Comparison of ENCODE assay signal across 8 mouse cellular contexts in the genomic region with DNA sequence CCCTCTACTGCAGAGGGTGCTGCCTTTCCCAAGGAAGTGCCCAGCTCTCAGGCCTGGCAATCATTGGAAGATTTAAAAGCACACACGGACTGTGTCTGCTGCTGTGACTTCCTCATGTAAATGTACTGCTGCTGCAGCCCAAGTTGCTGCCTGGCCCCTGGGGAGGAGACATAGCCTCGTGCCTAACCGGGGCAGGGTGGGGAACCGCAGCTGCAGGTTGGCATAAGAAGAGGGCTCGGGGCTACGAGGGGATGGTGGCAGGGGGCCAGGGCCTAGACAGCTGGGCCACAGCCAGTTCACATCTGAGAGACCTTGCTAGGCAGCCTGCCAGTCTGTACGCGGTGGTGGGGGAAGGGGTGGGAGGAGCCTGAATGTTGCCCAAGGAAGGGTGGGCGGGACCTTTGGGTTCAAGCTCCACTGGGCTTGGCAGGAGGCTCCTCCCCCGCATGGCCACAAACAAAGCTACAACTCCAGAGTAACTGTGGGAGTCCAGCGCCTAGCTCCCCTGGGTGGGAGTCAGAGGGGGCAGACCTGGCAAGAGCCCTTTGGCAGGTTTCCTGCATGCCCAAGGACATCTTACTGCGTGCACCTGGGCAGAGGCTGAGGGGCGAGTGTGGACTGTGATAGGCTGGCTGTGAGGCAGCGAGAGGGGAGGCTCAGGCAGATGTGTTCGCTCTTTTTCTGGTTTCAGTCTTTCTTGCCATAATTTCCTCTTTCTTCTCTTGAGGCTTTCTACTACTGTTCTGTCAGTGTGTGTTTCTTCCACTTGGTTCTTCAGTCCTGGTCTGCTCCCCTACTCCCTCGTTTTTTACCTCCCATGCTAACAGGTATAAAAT. TPM values are rescaled to one million over a fixed set of nuclear protein-coding genes. Genes with fewer than 3 reads are reported as not detected.
A peak's percentile ranks its signal among the peaks of the same experiment; 100 is the strongest.
DNase-seq lines count a peak whose midpoint lies in the region; ATAC-seq and TF ChIP-seq lines count a peak whose summit lies in the region.

No protein-coding gene starts in this region.

- H3K79me2 ChIP-seq in heart, adult 2 months (replicated peaks; ENCODE audit: control insufficient read depth, insufficient read depth, low read length) = no peaks in the 10 kb centered on the region
- H3K79me2 ChIP-seq in myocyte (ENCODE audit: control insufficient read depth, insufficient read depth) = peaks cover 53% of the 10 kb centered on the region

- H3ac ChIP-seq in myocyte (ENCODE audit: control insufficient read depth, insufficient read length) = no peak overlapping the region

- peak overlapping the region; percentile 45 for H3K9ac ChIP-seq in heart, adult 2 months (ENCODE audit: low read depth, low read length)
- H3K9ac ChIP-seq in liver, embryonic 12.5 days = peak overlapping the region; percentile 71

- peaks cover 5% of the 10 kb centered on the region for H3K4me1 ChIP-seq in heart, adult 2 months (ENCODE audit: control insufficient read depth, insufficient read depth, low read length)
- H3K4me1 ChIP-seq in liver, embryonic 12.5 days = peaks cover 95% of the 10 kb centered on the region

- peak; percentile 95 to 96 for DNase-seq in cerebellum, postnatal 10 days
- no peak for DNase-seq in cerebellum, adult 11 months
- DNase-seq in embryo, embryonic 11.5 days (ENCODE audit: low read depth, low spot score) = peak; percentile 72
- DNase-seq in heart, adult 2 months = peak; percentile 83 to 88
- DNase-seq in kidney, adult 18-20 months = peak; percentile 95
- peak; percentile 88 for DNase-seq in splenic B cell, adult 2 months (ENCODE audit: low read depth, low spot score)

- H3K9me3 ChIP-seq in liver, embryonic 12.5 days (replicated peaks) = no peaks in the 10 kb centered on the region

- peak overlapping the region; percentile 84 for H3K4me2 ChIP-seq in liver, embryonic 12.5 days
- peak overlapping the region; percentile 78 for H3K4me2 ChIP-seq in myocyte (ENCODE audit: low read depth)

- WGBS in heart, adult 2 months = 10% methylated on average over 16 of the region's 16 CpGs
- WGBS in liver, embryonic 12.5 days (ENCODE audit: insufficient replicate concordance) = 10% methylated on average over 14 of the region's 16 CpGs

- peak overlapping the region; percentile 73 for H3K27ac ChIP-seq in heart, adult 2 months
- H3K27ac ChIP-seq in liver, embryonic 12.5 days = peak overlapping the region; percentile 87

- no peak for TF ChIP-seq CTCF in heart, adult 2 months (IDR thresholded peaks at IDR 0.05)

- peak; percentile 86 for ATAC-seq in liver, embryonic 12.5 days

- H3K27me3 ChIP-seq in heart, adult 2 months (ENCODE audit: control insufficient read depth, insufficient read depth, low read length) = no peaks in the 10 kb centered on the region
- peaks cover 12% of the 10 kb centered on the region for H3K27me3 ChIP-seq in liver, embryonic 12.5 days (replicated peaks)
- H3K27me3 ChIP-seq in myocyte (ENCODE audit: control insufficient read depth, insufficient read depth, insufficient read length) = no peaks in the 10 kb centered on the region
- H3K27me3 ChIP-seq in splenic B cell, adult 2 months (ENCODE audit: control insufficient read depth, insufficient read depth, low read length, poor library complexity, severe bottlenecking) = no peaks in the 10 kb centered on the region

- no peak for TF ChIP-seq EP300 in heart, adult 2 months (IDR thresholded peaks at IDR 0.05; ENCODE audit: insufficient read depth, low read depth, low read length)

- intact Hi-C loops in heart, adult 2 months (cut with DNase I) = no loop called here

- TF ChIP-seq POLR2A in heart, adult 2 months (IDR thresholded peaks at IDR 0.05; ENCODE audit: insufficient read depth, low read depth, low read length) = no peak
- TF ChIP-seq POLR2A in myocyte (IDR thresholded peaks at IDR 0.05; ENCODE audit: insufficient read length, low read depth) = peak; percentile 24

- H3K36me3 ChIP-seq in heart, adult 2 months (ENCODE audit: control insufficient read depth, insufficient read depth, low read length) = no peaks in the 10 kb centered on the region
- H3K36me3 ChIP-seq in liver, embryonic 12.5 days = no peaks in the 10 kb centered on the region
- H3K36me3 ChIP-seq in myocyte (ENCODE audit: control insufficient read depth, insufficient read depth) = no peaks in the 10 kb centered on the region
- H3K36me3 ChIP-seq in splenic B cell, adult 2 months (ENCODE audit: control insufficient read depth, insufficient read depth, low read length, poor library complexity, severe bottlenecking) = no peaks in the 10 kb centered on the region

- H3K4me3 ChIP-seq in heart, adult 2 months = peak overlapping the region; percentile 32
- H3K4me3 ChIP-seq in liver, embryonic 12.5 days = peak overlapping the region; percentile 53
- H3K4me3 ChIP-seq in myocyte = peak overlapping the region; percentile 13

TF ChIP-seq in myocyte, 11 proteins besides CTCF, POLR2A, EP300 and RAD21:
- TF ChIP-seq MYOG (IDR thresholded peaks at IDR 0.05; ENCODE audit: control insufficient read depth in 1 of 3, insufficient read depth in 1 of 3, insufficient read length in 2 of 3, low read depth in 2 of 3) (peak in 2 of 3 experiments; percentile 19 to 58), MYOD1 (IDR thresholded peaks at IDR 0.05; ENCODE audit: control insufficient read depth in 1 of 3, insufficient read length in 2 of 3, low read depth in 2 of 3) (peak in 2 of 3 experiments; percentile 1 to 33), TCF12 (IDR thresholded peaks at IDR 0.05; ENCODE audit: insufficient read depth, poor library complexity, severe bottlenecking) (no peak)

RNA-seq across cellular contexts. Expression of gene Sema4b, which starts 5.8 kb away (rescaled TPM):
- total RNA-seq in heart, adult 2 months (2021) = 10 to 100 TPM; 10.5 to 11.4 TPM
- 10.5 and 12.3 TPM in 2 replicates for polyA plus RNA-seq in heart, adult 2 months (2012; rRNA removed)
- 16.9 and 17.9 TPM in 2 replicates for polyA plus RNA-seq in liver, embryonic 12.5 days (2016; fragmentation: Nextera tagmentation; extraction: Ambion mirVana)
- polyA plus RNA-seq in myocyte (2012; fragmentation: generic; extraction: Trizol) = 11.4 TPM

RNA-seq across cellular contexts. Expression of gene Cib1, which starts 40.2 kb away (rescaled TPM):
- total RNA-seq in heart, adult 2 months (2021) = 10 to 100 TPM; 14.1 to 16.1 TPM
- polyA plus RNA-seq in heart, adult 2 months (2012; rRNA removed) = 35.1 and 38.4 TPM in 2 replicates
- polyA plus RNA-seq in liver, embryonic 12.5 days (2016; fragmentation: Nextera tagmentation; extraction: Ambion mirVana) = 97.5 and 99.2 TPM in 2 replicates
- 98.7 TPM for polyA plus RNA-seq in myocyte (2012; fragmentation: generic; extraction: Trizol)

RNA-seq across cellular contexts. Expression of gene Gdpgp1, which starts 40.2 kb away (rescaled TPM):
- 1 to 10 TPM; 1.5 to 2.2 TPM for total RNA-seq in heart, adult 2 months (2021)
- 1.4 and 1.5 TPM in 2 replicates for polyA plus RNA-seq in heart, adult 2 months (2012; rRNA removed)
- polyA plus RNA-seq in liver, embryonic 12.5 days (2016; fragmentation: Nextera tagmentation; extraction: Ambion mirVana) = 3.9 and 4.4 TPM in 2 replicates
- 0.91 TPM for polyA plus RNA-seq in myocyte (2012; fragmentation: generic; extraction: Trizol)

RNA-seq across cellular contexts. Expression of gene Ttll13, which starts 53.7 kb away (rescaled TPM):
- total RNA-seq in heart, adult 2 months (2021) = under 1 TPM; 0.23 to 0.39 TPM
- polyA plus RNA-seq in heart, adult 2 months (2012; rRNA removed) = 0.20 and 0.23 TPM in 2 replicates
- 0.61 and 1.0 TPM in 2 replicates for polyA plus RNA-seq in liver, embryonic 12.5 days (2016; fragmentation: Nextera tagmentation; extraction: Ambion mirVana)
- polyA plus RNA-seq in myocyte (2012; fragmentation: generic; extraction: Trizol) = 0.24 TPM
